Mouse (Mus musculus) left cerebral cortex, postnatal 25 days (tissue): Measurements from ENCODE around the gene Aadat. TPM values are rescaled to one million over a fixed set of nuclear protein-coding genes. Genes with fewer than 3 reads are reported as not detected.

ENCODE experiments used
- total RNA-seq, 2 experiments: library from RNA; stranded (reverse); gene quantifications; 2 replicates each; pipeline ENCODE4 v1.2.3; 2021

Aadat gene
- total RNA-seq, 2 experiments from 2014 or later = 0.18 to 0.21 TPM

Other genes with a start within 250 kb of the Aadat start
- gene Gm10283, start 2.7 kb upstream of the Aadat start, total RNA-seq = not detected
- gene Mfap3l, start 126.9 kb downstream of the Aadat start, total RNA-seq = 10 to 100 TPM; 49.8 to 57.8 TPM